Mouse (Mus musculus) CH12.LX (cell line): ENCODE data around the gene Sh3rf1. TPM values are rescaled to one million over a fixed set of nuclear protein-coding genes. Genes with fewer than 3 reads are reported as not detected.

Experiments
- DNase-seq: peaks from one replicate; pipeline ENCODE4 v3.0.0-alpha.2; 2013; ENCODE audit errors: extremely low read depth
- H3K27ac ChIP-seq: 2 replicates; pipeline ENCODE4 v1.5.1; 2012; ENCODE audit warnings: low read depth, mild to moderate bottlenecking, control low read depth, moderate library complexity; ENCODE audit not compliant: insufficient read depth
- H3K27me3 ChIP-seq: replicated peaks from 2 replicates; pipeline ENCODE3; 2012; ENCODE audit warnings: inconsistent platforms
- H3K36me3 ChIP-seq, 2 experiments: replicated peaks in 1 of 2; 2 replicates each; pipeline versions ENCODE3 to v1.6.1; 2012; ENCODE audit warnings: inconsistent platforms in 1 of 2, low read length in 1 of 2, mild to moderate bottlenecking in 1 of 2, mixed read lengths in 1 of 2, moderate library complexity in 1 of 2; ENCODE audit not compliant: control insufficient read depth in 1 of 2, insufficient read depth in 1 of 2
- H3K4me1 ChIP-seq, 2 experiments: 2 replicates each; pipeline ENCODE4 v1.6.1; 2012; ENCODE audit warnings: inconsistent platforms in 1 of 2, moderate library complexity in 1 of 2; ENCODE audit not compliant: insufficient read depth in 2 of 2, control insufficient read depth in 1 of 2
- H3K4me2 ChIP-seq: 2 replicates; pipeline ENCODE4 v1.6.1; 2012; ENCODE audit warnings: low read depth, mild to moderate bottlenecking, control low read depth; ENCODE audit not compliant: poor library complexity, insufficient read depth, severe bottlenecking
- H3K4me3 ChIP-seq, 3 experiments: fragments of 150-350 bp in 1 of 3; sonication (generic) in 1 of 3; replicated peaks in 1 of 3; 2 replicates each; pipeline versions ENCODE3 to v1.5.1; 2011 to 2012; ENCODE audit warnings: low read depth in 2 of 3, low read length in 2 of 3, mild to moderate bottlenecking in 2 of 3, moderate library complexity in 2 of 3, control low read depth in 1 of 3, improper control_type of control experiment in 1 of 3, inconsistent platforms in 1 of 3, mixed read lengths in 1 of 3; ENCODE audit not compliant: poor library complexity in 1 of 3
- H3K79me2 ChIP-seq: replicated peaks from 2 replicates; pipeline ENCODE4 v1.6.1; 2012; ENCODE audit warnings: mild to moderate bottlenecking, moderate library complexity; ENCODE audit not compliant: control insufficient read depth, poor library complexity, insufficient read depth, severe bottlenecking; ENCODE audit errors: extremely low read depth
- H3K9ac ChIP-seq: 2 replicates; pipeline ENCODE4 v1.6.1; 2012; ENCODE audit warnings: low read depth, mild to moderate bottlenecking, control low read depth, moderate library complexity; ENCODE audit not compliant: insufficient read depth
- H3K9me3 ChIP-seq: replicated peaks from 2 replicates; pipeline ENCODE3; 2012; ENCODE audit warnings: low read length, inconsistent platforms, mixed read lengths
- CTCF ChIP-seq, 2 experiments: IDR thresholded peaks in 1 of 2; conservative IDR thresholded peaks in 1 of 2; 2 replicates each; pipeline ENCODE4 v1.5.1; 2011 to 2012; ENCODE audit warnings: low read depth in 2 of 2, low read length in 2 of 2, improper control_type of control experiment in 1 of 2, inconsistent platforms in 1 of 2, mild to moderate bottlenecking in 1 of 2, moderate library complexity in 1 of 2
- E2F4 ChIP-seq: IDR thresholded peaks from 2 replicates; pipeline ENCODE4 v1.6.1; 2011; ENCODE audit warnings: low read depth, low read length, improper control_type of control experiment; ENCODE audit not compliant: insufficient replicate concordance
- EP300 ChIP-seq: IDR thresholded peaks from 2 replicates; pipeline ENCODE4 v1.6.1; 2011; ENCODE audit warnings: low read length, improper control_type of control experiment
- GABPA ChIP-seq: IDR thresholded peaks from 2 replicates; pipeline ENCODE4 v1.6.1; 2012; ENCODE audit warnings: low read depth, low read length, improper control_type of control experiment, inconsistent platforms; ENCODE audit not compliant: insufficient replicate concordance
- HCFC1 ChIP-seq: IDR thresholded peaks from 2 replicates; pipeline ENCODE4 v1.6.1; 2012; ENCODE audit warnings: low read depth, mild to moderate bottlenecking, inconsistent platforms, low read length, improper control_type of control experiment
- IRF4 ChIP-seq: IDR thresholded peaks from 2 replicates; pipeline ENCODE4 v1.6.1; 2014; ENCODE audit warnings: low read depth, mild to moderate bottlenecking, inconsistent platforms, low read length, improper control_type of control experiment
- JUN ChIP-seq: IDR thresholded peaks from 2 replicates; pipeline ENCODE4 v1.6.1; 2011; ENCODE audit warnings: low read depth, mild to moderate bottlenecking, low read length, improper control_type of control experiment, moderate library complexity; ENCODE audit not compliant: insufficient read depth
- JUND ChIP-seq: conservative IDR thresholded peaks from 2 replicates; pipeline ENCODE4 v1.6.1; 2011; ENCODE audit warnings: low read depth, low read length, improper control_type of control experiment
- KAT2A ChIP-seq: IDR thresholded peaks from 2 replicates; pipeline ENCODE4 v1.6.1; 2012; ENCODE audit warnings: low read length, improper control_type of control experiment, inconsistent platforms; ENCODE audit not compliant: insufficient replicate concordance
- MAFK ChIP-seq: IDR thresholded peaks from 2 replicates; pipeline ENCODE4 v1.6.1; 2011; ENCODE audit warnings: low read length, improper control_type of control experiment; ENCODE audit not compliant: insufficient replicate concordance
- MAX ChIP-seq: IDR thresholded peaks from 2 replicates; pipeline ENCODE4 v1.6.1; 2011; ENCODE audit warnings: low read length, improper control_type of control experiment
- MXI1 ChIP-seq: IDR thresholded peaks from 2 replicates; pipeline ENCODE4 v1.6.1; 2011; ENCODE audit warnings: mild to moderate bottlenecking, low read depth, low read length, improper control_type of control experiment
- MYC ChIP-seq: IDR thresholded peaks from 2 replicates; pipeline ENCODE4 v1.6.1; 2011; ENCODE audit warnings: low read depth, mild to moderate bottlenecking, improper control_type of control experiment, low read length
- NELFE ChIP-seq: IDR thresholded peaks from 2 replicates; pipeline ENCODE4 v1.6.1; 2011; ENCODE audit warnings: low read depth, low read length, improper control_type of control experiment
- NRF1 ChIP-seq: IDR thresholded peaks from 2 replicates; pipeline ENCODE4 v1.6.1; 2014; ENCODE audit warnings: low read depth, mild to moderate bottlenecking, inconsistent platforms, low read length, improper control_type of control experiment, moderate library complexity
- RAD21 ChIP-seq: IDR thresholded peaks from 2 replicates; pipeline ENCODE4 v1.6.1; 2011; ENCODE audit warnings: low read depth, mild to moderate bottlenecking, low read length, improper control_type of control experiment, moderate library complexity
- RCOR1 ChIP-seq: conservative IDR thresholded peaks from 2 replicates; pipeline ENCODE4 v1.6.1; 2012; ENCODE audit warnings: low read depth, mild to moderate bottlenecking, inconsistent platforms, low read length, improper control_type of control experiment
- SIN3A ChIP-seq: IDR thresholded peaks from 2 replicates; pipeline ENCODE4 v1.6.1; 2012; ENCODE audit warnings: low read length, improper control_type of control experiment, inconsistent platforms
- SMC3 ChIP-seq: IDR thresholded peaks from 2 replicates; pipeline ENCODE4 v1.6.1; 2011; ENCODE audit warnings: low read depth, low read length, improper control_type of control experiment
- TCF12 ChIP-seq: IDR thresholded peaks from 2 replicates; pipeline ENCODE4 v1.6.1; 2014; ENCODE audit warnings: low read depth, mild to moderate bottlenecking, inconsistent platforms, low read length, improper control_type of control experiment
- UBTF ChIP-seq: IDR thresholded peaks from 2 replicates; pipeline ENCODE4 v1.6.1; 2012; ENCODE audit warnings: low read depth, mild to moderate bottlenecking, inconsistent platforms, low read length, improper control_type of control experiment, moderate library complexity
- ZKSCAN1 ChIP-seq: IDR thresholded peaks from 2 replicates; pipeline ENCODE4 v1.6.1; 2012; ENCODE audit warnings: low read depth, inconsistent platforms, low read length, improper control_type of control experiment, borderline replicate concordance
- dilution Hi-C: fragments of 300-500 bp; cut with MboI; formaldehyde crosslinking; loops from 2 replicates; pipeline ENCODE4 v1.14.3; 2020; ENCODE audit warnings: low sequenced_read_pairs; ENCODE audit not compliant: extremely low pct_unique_long_range_greater_than_20kb, extremely low pct_ligation_motif_present
- in situ Hi-C: fragments of 300-500 bp; cut with MboI; formaldehyde crosslinking; loops from 3 replicates; pipeline ENCODE4 v1.14.3; 2019; ENCODE audit warnings: low sequenced_read_pairs, low pct_ligation_motif_present, low pct_unique_long_range_greater_than_20kb, mixed read lengths
- polyA plus RNA-seq: library from polyadenylated mRNA; unstranded; fragments of >175 nt; gene quantifications from 2 replicates; pipeline ENCODE4 v1.2.1, GENCODE M21; 2012; ENCODE audit warnings: low read depth; ENCODE audit not compliant: insufficient read length
- total RNA-seq, 2 experiments: library from RNA; depleted of rRNA; stranded (reverse); fragments of 300-350 nt in 1 of 2; fragments of >200 nt in 1 of 2; gene quantifications; 2 replicates each; pipeline ENCODE4 v1.2.3; 2012 to 2014

Gene Sh3rf1
- total and polyA plus RNA-seq, 3 experiments, result 6.0 to 16.8 (median 10.6) TPM

DNA sequence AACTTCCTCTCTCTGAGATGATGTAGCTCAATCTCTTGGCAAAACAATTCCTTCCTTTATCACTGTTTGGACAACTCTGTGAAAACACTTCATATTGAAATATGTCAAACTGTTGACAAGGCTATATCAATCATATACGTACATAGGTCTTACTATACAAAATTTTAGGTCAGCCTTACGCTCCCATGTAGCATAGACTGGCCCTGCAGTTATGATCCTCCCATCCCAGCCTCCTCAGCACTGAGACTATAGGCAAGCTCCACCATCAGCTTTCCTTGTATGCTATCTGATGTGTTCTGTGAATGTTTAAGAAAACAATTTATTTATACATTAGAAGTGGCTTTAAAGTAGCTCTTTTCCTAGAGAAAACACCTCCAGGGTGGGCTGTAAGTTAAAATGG lies 42.1 kb upstream of the Sh3rf1 start:
- no peaks in the 10 kb centered on the region for H3K4me1 ChIP-seq
- DNase-seq, result no peak
- no peak overlapping the region for H3K4me2 ChIP-seq
- H3K27ac ChIP-seq, result no peak overlapping the region
- dilution Hi-C loops (no loop called here), in situ Hi-C loops (no loop called here)
- H3K36me3 ChIP-seq, result no peaks in the 10 kb centered on the region
- no peaks in the 10 kb centered on the region for H3K79me2 ChIP-seq
- no peaks in the 10 kb centered on the region for H3K27me3 ChIP-seq
- H3K9ac ChIP-seq, result no peak overlapping the region
- no peak for TF ChIP-seq MAFK
- TF ChIP-seq MAX, result no peak
- no peak for TF ChIP-seq RCOR1
- TF ChIP-seq SIN3A, result no peak
- no peak for TF ChIP-seq ZKSCAN1
- no peak for TF ChIP-seq IRF4
- TF ChIP-seq SMC3, result no peak
- no peak for TF ChIP-seq JUN
- TF ChIP-seq EP300, result no peak
- no peak for TF ChIP-seq UBTF
- TF ChIP-seq NRF1, result no peak
- TF ChIP-seq TCF12, result no peak
- TF ChIP-seq CTCF (conservative IDR thresholded peaks at IDR 0.05 in 1 of 2, IDR thresholded peaks at IDR 0.05 in 1 of 2; ENCODE audit: low read depth in 2 of 2, low read length in 2 of 2), result no peak
- TF ChIP-seq HCFC1, result no peak
- TF ChIP-seq MYC, result no peak
- no peak for TF ChIP-seq JUND
- TF ChIP-seq KAT2A, result no peak
- no peak for TF ChIP-seq RAD21
- TF ChIP-seq E2F4, result no peak
- TF ChIP-seq GABPA, result no peak
- no peak overlapping the region for H3K4me3 ChIP-seq
- H3K9me3 ChIP-seq, result no peaks in the 10 kb centered on the region

DNA sequence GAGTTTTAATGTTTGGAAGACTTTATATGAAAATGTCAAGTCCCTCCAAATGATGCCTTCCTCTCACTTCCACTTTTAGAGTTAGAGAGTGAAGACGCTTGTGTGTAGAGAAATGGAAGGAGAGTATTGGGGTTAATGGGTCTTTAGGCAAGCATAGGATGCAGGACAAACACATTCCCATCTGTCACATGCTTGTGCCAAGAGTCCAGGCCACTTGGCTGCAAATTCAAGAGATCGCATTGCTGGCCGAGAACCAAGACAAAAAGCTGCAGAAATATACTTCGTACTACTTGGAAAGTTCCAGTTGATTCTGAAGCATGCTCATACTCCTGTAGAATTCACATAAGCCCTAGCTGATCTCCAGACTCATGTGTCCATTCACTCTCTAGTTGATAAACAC lies 41.7 kb upstream of the Sh3rf1 start:
- Histone ChIP-seq H3K9me3 (no peaks in the 10 kb centered on the region), H3K79me2 (no peaks in the 10 kb centered on the region), H3K4me1 (no peaks in the 10 kb centered on the region), H3K4me2 (no peak overlapping the region), H3K36me3 (no peaks in the 10 kb centered on the region), H3K9ac (no peak overlapping the region), H3K4me3 (no peak overlapping the region), H3K27ac (no peak overlapping the region), H3K27me3 (no peaks in the 10 kb centered on the region)
- in situ Hi-C loops (no loop called here), dilution Hi-C loops (no loop called here)
- DNase-seq, result no peak
- TF ChIP-seq NELFE (no peak), MXI1 (no peak), RCOR1 (no peak)
